Comparison of ENCODE assay signal across 8 mouse cellular contexts in the genomic region with DNA sequence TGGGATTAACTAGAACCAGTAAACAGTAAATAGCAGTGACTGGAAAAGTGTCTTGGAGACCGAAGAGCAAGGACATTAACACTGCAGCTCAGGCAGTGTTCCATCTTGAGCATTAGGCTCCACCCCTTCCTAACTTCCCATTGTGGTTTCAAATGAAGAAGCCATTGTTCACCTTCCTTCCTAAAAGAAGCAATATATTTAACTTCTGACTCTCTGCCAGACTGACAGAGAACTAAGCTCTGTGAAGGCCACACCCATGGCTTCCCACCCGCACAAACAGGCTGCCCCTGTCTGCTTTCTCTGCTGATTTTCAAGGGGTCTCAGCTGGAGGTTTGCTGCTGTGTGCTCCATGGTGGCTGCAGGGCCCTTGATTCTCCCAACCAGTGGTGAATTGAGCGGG.
A peak's percentile ranks its signal among the peaks of the same experiment; 100 is the strongest.
DNase-seq lines count a peak whose midpoint lies in the region; ATAC-seq lines count a peak whose summit lies in the region.

No protein-coding gene starts in this region.

- 30% methylated on average over 3 of the region's 3 CpGs for WGBS in forebrain, embryonic 12.5 days
- 15% methylated on average over 3 of the region's 3 CpGs for WGBS in neural tube, embryonic 15.5 days

- H3K36me3 ChIP-seq in forebrain, embryonic 12.5 days (replicated peaks): no peaks in the 10 kb centered on the region
- no peaks in the 10 kb centered on the region for H3K36me3 ChIP-seq in neural tube, embryonic 15.5 days

- peak; percentile 60 for DNase-seq in kidney, adult 9 months
- DNase-seq in kidney, adult 18-20 months: no peak
- DNase-seq in kidney, postnatal 10 days: peak; percentile 48
- DNase-seq in T-cell, adult 2 months (ENCODE audit: low spot score): no peak
- no peak for DNase-seq in left cerebral cortex, postnatal 14 days (ENCODE audit: low spot score in 2 of 2)
- DNase-seq in MN1 (ENCODE audit: low spot score): no peak

- H3K4me1 ChIP-seq in forebrain, embryonic 12.5 days: peaks cover 28% of the 10 kb centered on the region
- peaks cover 20% of the 10 kb centered on the region for H3K4me1 ChIP-seq in neural tube, embryonic 15.5 days

- no peak for ATAC-seq in forebrain, embryonic 12.5 days (ENCODE audit: low FRiP score)
- ATAC-seq in neural tube, embryonic 15.5 days (ENCODE audit: low FRiP score): no peak

- H3K4me3 ChIP-seq in forebrain, embryonic 12.5 days (replicated peaks): no peak overlapping the region
- no peak overlapping the region for H3K4me3 ChIP-seq in neural tube, embryonic 15.5 days (replicated peaks)

- no peak overlapping the region for H3K4me2 ChIP-seq in forebrain, embryonic 12.5 days
- H3K4me2 ChIP-seq in neural tube, embryonic 15.5 days: no peak overlapping the region

- H3K27ac ChIP-seq in forebrain, embryonic 12.5 days: peak overlapping the region; percentile 0; the same call in 1 of the 2 replicates
- peak overlapping the region; percentile 38; the same call in 1 of the 2 replicates for H3K27ac ChIP-seq in neural tube, embryonic 15.5 days (replicated peaks)

- 0 out of 2 replicates have a peak, but pooled peaks cover 7% of the 10 kb centered on the region for H3K27me3 ChIP-seq in forebrain, embryonic 12.5 days
- H3K27me3 ChIP-seq in neural tube, embryonic 15.5 days (replicated peaks): no peaks in the 10 kb centered on the region

- intact Hi-C loops in left cerebral cortex, postnatal 14 days (cut with DNase I): no loop called here

- no peaks in the 10 kb centered on the region for H3K9me3 ChIP-seq in forebrain, embryonic 12.5 days
- no peaks in the 10 kb centered on the region for H3K9me3 ChIP-seq in neural tube, embryonic 15.5 days (replicated peaks)

- no peak overlapping the region for H3K9ac ChIP-seq in forebrain, embryonic 12.5 days
- H3K9ac ChIP-seq in neural tube, embryonic 15.5 days (replicated peaks): no peak overlapping the region

Comparison
In these comparisons a context has a peak if more than half of its experiments do, and no peak if none do; other contexts are left out.
1. DNase-seq: peak in kidney, adult 9 months (single experiment) and kidney, postnatal 10 days (single experiment); none in kidney, adult 18-20 months (single experiment), T-cell, adult 2 months (single experiment), left cerebral cortex, postnatal 14 days (0 of 2) and MN1 (single experiment).